Mouse (Mus musculus): ENCODE results near the gene 4933407L21Rik. TPM values are rescaled to one million over a fixed set of nuclear protein-coding genes. Genes with fewer than 3 reads are reported as not detected.
A peak's percentile ranks its signal among the peaks of the same experiment; 100 is the strongest.

Gene 4933407L21Rik
- polyA plus RNA-seq, 1 experiment, result 2.2 TPM

DNA sequence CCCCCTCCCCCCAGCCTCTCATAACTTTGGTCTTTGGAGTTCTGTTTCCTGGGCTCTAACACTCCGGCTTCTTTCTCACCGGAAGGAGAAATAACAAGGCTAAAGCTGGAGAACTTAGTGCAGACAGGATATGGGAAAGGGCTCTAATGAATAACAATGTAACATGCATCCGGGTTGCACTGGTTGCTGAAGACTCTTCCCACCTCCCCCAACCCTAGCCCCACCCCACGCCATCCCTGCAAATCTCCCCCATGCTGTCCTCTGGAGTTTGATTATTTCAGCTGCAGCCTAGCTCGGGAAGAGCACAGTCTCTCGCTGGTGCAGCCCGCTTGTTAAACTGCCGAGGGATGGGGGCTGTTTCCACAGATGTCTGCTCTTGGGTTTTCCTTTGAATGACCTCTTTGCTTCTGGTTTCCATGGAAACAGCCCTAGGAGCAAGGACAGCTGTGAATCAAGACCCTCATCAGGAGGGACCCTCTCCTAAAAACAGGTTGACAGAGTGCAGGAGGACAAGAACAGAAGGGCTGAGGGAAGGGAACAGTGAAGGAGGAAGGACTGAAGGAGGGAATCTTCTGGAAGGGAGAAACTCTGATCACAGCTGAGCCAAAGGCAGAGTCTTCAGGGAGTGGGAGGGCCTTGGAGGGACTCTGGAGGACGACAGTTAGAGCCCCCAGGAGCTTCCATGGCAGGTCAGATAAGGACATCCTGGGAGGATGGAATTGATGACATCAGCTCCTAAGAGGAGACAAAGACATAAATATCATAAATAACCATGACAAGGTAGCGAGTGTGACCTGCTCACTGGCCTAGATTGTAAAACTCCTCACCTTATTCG, 5.6 kb downstream of the 4933407L21Rik start:
- no peak for DNase-seq
- Histone ChIP-seq H3K27ac (ENCODE audit: control insufficient read depth, insufficient read depth, low read length) (no peak overlapping the region), H3K36me3 (ENCODE audit: control insufficient read depth, insufficient read depth, low read length) (no peaks in the 10 kb centered on the region), H3K4me1 (replicated peaks; ENCODE audit: control insufficient read depth, insufficient read depth, low read length) (peaks cover 20% of the 10 kb centered on the region), H3K27me3 (ENCODE audit: control insufficient read depth, insufficient read depth, low read length) (no peaks in the 10 kb centered on the region), H3K4me3 (ENCODE audit: control insufficient read depth, insufficient read depth, low read length) (no peak overlapping the region)
- WGBS, result 37% methylated on average over 11 of the region's 11 CpGs
- TF ChIP-seq CTCF (IDR thresholded peaks at IDR 0.05; ENCODE audit: borderline replicate concordance, control insufficient read depth, extremely low read depth, insufficient read depth, low read length, poor library complexity), result no peak
- no peak for TF ChIP-seq POLR2A (IDR thresholded peaks at IDR 0.05; ENCODE audit: control insufficient read depth, extremely low read depth, insufficient read depth, low read length, poor library complexity)

DNA sequence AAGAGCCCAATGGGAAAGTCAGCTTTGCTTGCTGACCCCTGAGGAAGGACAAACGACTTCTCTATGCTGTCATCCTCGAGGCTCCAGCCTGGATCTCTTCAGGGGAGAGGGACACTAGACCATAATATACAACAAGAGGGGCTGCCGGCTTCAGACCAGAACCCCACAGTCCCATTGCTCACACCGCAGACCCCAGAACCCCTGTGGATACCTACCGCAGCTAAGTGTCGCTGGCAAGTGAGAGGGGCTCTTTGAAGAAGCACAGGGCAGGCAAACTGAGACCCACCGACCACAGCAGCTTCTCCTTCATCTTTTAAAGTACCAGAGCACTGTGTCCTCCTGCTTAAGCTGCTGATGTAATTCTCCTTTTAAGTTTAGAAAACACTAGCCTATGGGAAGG, 6.3 kb downstream of the 4933407L21Rik start:
- WGBS, result 32% methylated on average over 7 of the region's 7 CpGs
- Histone ChIP-seq H3K27ac (ENCODE audit: control insufficient read depth, insufficient read depth, low read length) (no peak overlapping the region), H3K4me3 (ENCODE audit: control insufficient read depth, insufficient read depth, low read length) (no peak overlapping the region), H3K27me3 (ENCODE audit: control insufficient read depth, insufficient read depth, low read length) (no peaks in the 10 kb centered on the region), H3K36me3 (ENCODE audit: control insufficient read depth, insufficient read depth, low read length) (no peaks in the 10 kb centered on the region), H3K4me1 (replicated peaks; ENCODE audit: control insufficient read depth, insufficient read depth, low read length) (peaks cover 13% of the 10 kb centered on the region)
- DNase-seq, result no peak
- TF ChIP-seq POLR2A (IDR thresholded peaks at IDR 0.05; ENCODE audit: control insufficient read depth, extremely low read depth, insufficient read depth, low read length, poor library complexity), result no peak
- no peak for TF ChIP-seq CTCF (IDR thresholded peaks at IDR 0.05; ENCODE audit: borderline replicate concordance, control insufficient read depth, extremely low read depth, insufficient read depth, low read length, poor library complexity)

DNA sequence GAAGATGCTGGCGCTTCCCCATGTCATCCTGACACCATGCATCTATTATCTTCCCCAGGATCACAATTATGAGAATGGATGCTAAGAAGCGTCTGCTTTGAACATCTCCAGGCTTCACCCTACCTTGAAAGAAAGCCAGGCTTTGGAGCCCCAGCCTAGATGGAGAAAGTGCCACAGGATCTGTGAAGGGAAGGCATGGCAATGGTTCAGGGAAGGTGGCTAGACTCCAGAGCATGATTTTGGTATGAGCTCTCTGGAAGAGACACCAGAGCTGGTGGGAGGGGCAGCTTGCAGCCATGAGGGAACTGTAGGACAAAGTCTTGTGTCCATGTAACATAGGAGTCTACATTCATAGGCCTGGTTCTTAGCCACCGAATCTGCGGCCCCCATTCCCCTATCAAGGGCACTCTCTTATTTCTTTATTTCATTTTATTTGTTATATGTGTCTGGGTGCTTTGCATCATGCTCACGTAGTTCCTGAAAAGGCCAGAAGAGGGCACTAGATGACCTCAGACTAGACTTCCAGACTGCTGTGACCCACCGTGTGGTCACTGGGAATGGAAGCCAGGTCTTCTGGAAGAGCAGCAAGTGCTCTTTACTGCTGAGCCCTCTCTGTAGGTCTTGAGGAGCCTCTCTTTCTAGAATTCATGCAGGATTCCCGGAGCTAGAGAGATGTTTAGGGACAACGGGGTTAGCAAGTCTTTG, 7.0 kb downstream of the 4933407L21Rik start:
- H3K4me3 ChIP-seq (ENCODE audit: control insufficient read depth, insufficient read depth, low read length), result no peak overlapping the region
- TF ChIP-seq CTCF (IDR thresholded peaks at IDR 0.05; ENCODE audit: borderline replicate concordance, control insufficient read depth, extremely low read depth, insufficient read depth, low read length, poor library complexity), result peak; percentile 56; the same call in 1 of the 2 replicates
- no peak for TF ChIP-seq POLR2A (IDR thresholded peaks at IDR 0.05; ENCODE audit: control insufficient read depth, extremely low read depth, insufficient read depth, low read length, poor library complexity)
- 44% methylated on average over 8 of the region's 8 CpGs for WGBS
- peak; percentile 72 for DNase-seq
- no peaks in the 10 kb centered on the region for H3K36me3 ChIP-seq (ENCODE audit: control insufficient read depth, insufficient read depth, low read length)
- no peak overlapping the region for H3K27ac ChIP-seq (ENCODE audit: control insufficient read depth, insufficient read depth, low read length)
- H3K27me3 ChIP-seq (ENCODE audit: control insufficient read depth, insufficient read depth, low read length), result no peaks in the 10 kb centered on the region
- H3K4me1 ChIP-seq (replicated peaks; ENCODE audit: control insufficient read depth, insufficient read depth, low read length), result peaks cover 12% of the 10 kb centered on the region

DNA sequence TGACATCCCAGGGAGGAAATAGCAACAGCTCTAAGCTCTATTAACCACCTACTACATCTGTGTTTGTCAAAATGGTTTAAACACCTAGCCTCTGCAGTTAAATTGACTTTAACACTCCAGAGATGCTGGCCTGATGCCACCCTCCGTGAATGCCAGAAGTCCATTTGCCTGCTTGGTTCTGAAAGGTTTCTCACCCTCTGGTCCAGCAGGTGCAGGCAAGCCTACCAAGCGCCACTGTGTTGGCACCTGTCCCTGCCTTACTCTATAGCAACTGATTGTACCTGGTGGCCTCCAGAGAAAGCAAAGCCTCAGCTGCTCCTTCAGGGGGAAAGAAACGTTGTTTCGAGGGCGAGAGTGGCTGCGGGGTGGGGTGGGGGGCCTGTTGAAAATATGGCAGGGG, 8.0 kb downstream of the 4933407L21Rik start:
- Histone ChIP-seq H3K4me3 (ENCODE audit: control insufficient read depth, insufficient read depth, low read length) (no peak overlapping the region), H3K36me3 (ENCODE audit: control insufficient read depth, insufficient read depth, low read length) (no peaks in the 10 kb centered on the region), H3K4me1 (replicated peaks; ENCODE audit: control insufficient read depth, insufficient read depth, low read length) (peaks cover 12% of the 10 kb centered on the region), H3K27me3 (ENCODE audit: control insufficient read depth, insufficient read depth, low read length) (no peaks in the 10 kb centered on the region), H3K27ac (ENCODE audit: control insufficient read depth, insufficient read depth, low read length) (no peak overlapping the region)
- no peak for TF ChIP-seq POLR2A (IDR thresholded peaks at IDR 0.05; ENCODE audit: control insufficient read depth, extremely low read depth, insufficient read depth, low read length, poor library complexity)
- no peak for TF ChIP-seq CTCF (IDR thresholded peaks at IDR 0.05; ENCODE audit: borderline replicate concordance, control insufficient read depth, extremely low read depth, insufficient read depth, low read length, poor library complexity)
- 89% methylated on average over 6 of the region's 6 CpGs for WGBS
- no peak for DNase-seq

DNA sequence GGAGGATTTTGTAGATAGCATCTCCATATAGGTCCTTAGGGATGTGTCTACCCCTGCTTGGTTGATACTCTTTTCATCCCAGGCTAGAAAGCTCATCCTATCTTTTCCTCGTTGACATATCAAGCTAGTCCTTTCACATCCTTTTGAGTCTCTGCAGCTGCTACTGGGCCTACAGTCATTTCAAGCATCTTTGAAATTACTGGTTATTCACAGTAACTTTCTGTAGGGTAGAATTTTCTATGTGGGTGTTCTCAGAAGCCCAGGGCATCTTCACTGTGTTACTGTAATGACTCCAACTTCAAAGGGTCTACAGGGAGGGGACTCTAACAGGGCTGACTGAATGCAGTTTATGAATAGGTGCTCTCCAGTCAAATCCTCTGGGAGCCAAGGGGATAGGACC, 9.0 kb downstream of the 4933407L21Rik start:
- no peak for DNase-seq
- no peak overlapping the region for H3K4me3 ChIP-seq (ENCODE audit: control insufficient read depth, insufficient read depth, low read length)
- no peak overlapping the region for H3K27ac ChIP-seq (ENCODE audit: control insufficient read depth, insufficient read depth, low read length)
- no peaks in the 10 kb centered on the region for H3K36me3 ChIP-seq (ENCODE audit: control insufficient read depth, insufficient read depth, low read length)
- H3K27me3 ChIP-seq (ENCODE audit: control insufficient read depth, insufficient read depth, low read length), result no peaks in the 10 kb centered on the region
- H3K4me1 ChIP-seq (replicated peaks; ENCODE audit: control insufficient read depth, insufficient read depth, low read length), result peaks cover 12% of the 10 kb centered on the region
- TF ChIP-seq CTCF (IDR thresholded peaks at IDR 0.05; ENCODE audit: borderline replicate concordance, control insufficient read depth, extremely low read depth, insufficient read depth, low read length, poor library complexity), result no peak
- no peak for TF ChIP-seq POLR2A (IDR thresholded peaks at IDR 0.05; ENCODE audit: control insufficient read depth, extremely low read depth, insufficient read depth, low read length, poor library complexity)
- 85% methylated on average over 1 of the region's 1 CpGs for WGBS

DNA sequence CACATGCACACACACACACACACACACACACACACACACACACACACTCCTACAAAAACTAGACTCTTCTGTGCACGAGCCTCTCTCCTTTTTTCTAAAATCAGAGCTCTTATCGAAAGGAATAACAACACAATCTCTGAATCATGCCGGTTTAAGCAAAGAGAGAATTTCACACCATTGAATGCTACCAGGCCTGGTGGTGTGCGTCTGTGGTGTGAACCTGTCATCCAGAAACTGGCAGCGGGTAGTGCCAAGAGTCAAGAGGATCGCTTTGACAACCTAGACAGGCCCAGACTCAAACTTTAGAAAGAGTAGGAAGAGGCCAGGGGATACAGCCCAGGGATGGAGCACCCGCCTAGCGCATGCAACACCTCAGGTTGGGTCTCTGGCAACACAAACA, 14.0 kb downstream of the 4933407L21Rik start:
- H3K4me1 ChIP-seq (replicated peaks; ENCODE audit: control insufficient read depth, insufficient read depth, low read length), result no peaks in the 10 kb centered on the region
- H3K27me3 ChIP-seq (ENCODE audit: control insufficient read depth, insufficient read depth, low read length), result no peaks in the 10 kb centered on the region
- TF ChIP-seq POLR2A (IDR thresholded peaks at IDR 0.05; ENCODE audit: control insufficient read depth, extremely low read depth, insufficient read depth, low read length, poor library complexity) (no peak), CTCF (IDR thresholded peaks at IDR 0.05; ENCODE audit: borderline replicate concordance, control insufficient read depth, extremely low read depth, insufficient read depth, low read length, poor library complexity) (no peak)
- 95% methylated on average over 8 of the region's 8 CpGs for WGBS
- H3K4me3 ChIP-seq (ENCODE audit: control insufficient read depth, insufficient read depth, low read length), result no peak overlapping the region
- no peak for DNase-seq
- no peaks in the 10 kb centered on the region for H3K36me3 ChIP-seq (ENCODE audit: control insufficient read depth, insufficient read depth, low read length)
- H3K27ac ChIP-seq (ENCODE audit: control insufficient read depth, insufficient read depth, low read length), result no peak overlapping the region
